Mouse (Mus musculus): Measurements from ENCODE around the gene Dync1li2.
A peak's percentile ranks its signal among the peaks of the same experiment; 100 is the strongest.

Dync1li2 gene

GRCm38 (mm10) chr8:104442299-104443124 is at the start of gene Dync1li2:
TSS of gene Dync1li2 (minus strand) at chr8:104443047.
- peak; percentile 96 for DNase-seq

DNA sequence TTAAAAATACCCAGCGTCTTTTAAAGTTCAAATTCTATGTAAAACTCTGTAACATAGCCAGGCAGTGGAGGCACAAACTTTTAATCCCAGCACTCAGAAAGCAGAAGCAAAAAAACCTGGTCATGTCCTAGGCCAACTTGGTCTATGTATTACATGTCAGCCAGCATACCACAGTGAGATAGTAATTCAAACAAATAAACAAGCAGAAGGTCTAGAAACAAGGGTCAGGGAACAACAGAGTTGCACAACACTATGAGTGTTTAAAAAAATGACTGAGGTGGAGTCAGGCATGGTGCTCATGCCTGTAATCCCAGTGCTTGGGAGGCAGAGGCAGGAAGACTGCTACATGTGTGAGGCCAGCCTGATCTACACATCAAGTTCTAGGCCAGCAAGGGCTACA is 36.2 kb upstream of the Dync1li2 start:
- no peak for DNase-seq

DNA sequence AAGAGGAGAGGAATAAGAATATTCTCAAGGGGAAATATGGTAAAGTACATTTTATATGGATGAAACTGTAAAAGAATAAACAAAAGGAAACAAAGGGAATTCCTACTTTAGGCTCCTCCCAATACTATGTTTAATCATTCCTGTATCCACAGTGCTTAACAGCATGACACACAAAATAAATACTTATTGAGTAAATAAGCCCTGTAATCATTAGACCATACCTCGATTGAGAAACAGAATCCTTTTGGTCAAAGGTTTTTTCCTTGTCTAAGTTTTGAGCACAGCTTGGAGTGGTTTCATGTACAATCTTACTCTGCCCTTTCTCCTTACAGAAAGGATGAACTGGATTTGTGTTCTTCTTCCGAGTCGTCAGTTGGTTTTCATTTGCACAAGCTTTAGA is 29.6 kb upstream of the Dync1li2 start:
- no peak for DNase-seq

DNA sequence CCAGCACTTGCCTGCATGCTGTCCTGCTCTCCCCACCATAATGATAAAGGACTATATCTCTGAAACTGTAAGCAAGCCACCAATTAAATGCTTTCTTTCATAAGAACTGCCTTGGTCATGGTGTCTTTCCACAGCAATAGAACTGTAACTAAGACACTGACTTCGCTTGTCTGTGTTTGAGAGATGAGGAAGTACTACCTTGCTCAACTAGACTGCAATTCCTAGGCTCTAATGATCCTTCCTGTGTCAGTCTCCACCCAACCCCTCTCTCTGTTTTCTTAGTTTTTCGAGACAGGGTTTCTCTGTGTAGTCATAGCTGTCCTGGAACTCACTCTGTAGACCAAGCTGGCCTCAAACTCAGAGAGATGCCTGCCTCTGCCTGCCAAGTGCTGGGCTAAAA is 24.6 kb upstream of the Dync1li2 start:
- DNase-seq, result no peak

- no peak for DNase-seq
Observed at GRCm38 (mm10) chr8:104452177-104452576, 9.3 kb upstream of the Dync1li2 start.

DNA sequence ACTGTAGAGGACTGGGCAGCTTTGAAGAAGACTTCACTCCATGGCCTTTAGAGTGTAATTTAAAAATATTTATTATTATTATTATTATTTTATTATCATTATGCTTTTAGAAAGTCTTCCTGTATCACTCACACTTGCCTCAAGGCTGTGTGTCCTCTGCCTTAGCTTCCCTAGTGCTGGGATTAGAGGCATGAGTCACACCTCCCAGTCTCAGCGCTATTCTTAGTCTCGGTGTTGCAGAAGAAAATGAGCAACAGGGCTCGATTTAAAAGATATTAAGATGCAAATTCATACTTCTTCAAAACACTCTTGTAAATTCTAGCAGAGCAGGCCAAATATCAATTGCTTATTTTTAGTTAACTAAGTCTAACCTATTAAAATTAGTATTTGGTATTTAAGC is 5.9 kb upstream of the Dync1li2 start:
- DNase-seq, result no peak

GRCm38 (mm10) chr8:104446016-104446415 is 3.2 kb upstream of the Dync1li2 start:
- DNase-seq, result no peak

DNA sequence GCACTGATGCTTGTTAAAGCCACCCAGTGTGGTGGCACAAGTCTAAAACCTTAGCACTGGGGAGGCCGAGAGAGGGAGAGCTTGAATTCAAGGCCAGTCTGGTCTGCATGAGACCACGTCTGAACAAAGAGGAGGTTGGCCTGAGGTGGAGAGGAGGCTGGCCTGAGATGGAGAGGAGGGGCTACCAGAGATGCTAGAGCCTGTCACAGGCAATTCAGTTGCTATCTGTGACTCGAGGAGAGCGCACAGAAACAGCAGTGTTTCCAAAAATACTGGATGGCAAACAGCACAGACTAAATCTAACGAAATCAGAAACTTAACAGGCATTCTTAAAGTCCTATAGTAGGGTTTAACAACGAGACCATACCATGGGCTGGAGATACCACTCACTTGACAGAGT is 2.4 kb upstream of the Dync1li2 start:
- DNase-seq, result no peak

GRCm38 (mm10) chr8:104443125-104443679 is 355 bp upstream of the Dync1li2 start:
- DNase-seq, result no peak

DNA sequence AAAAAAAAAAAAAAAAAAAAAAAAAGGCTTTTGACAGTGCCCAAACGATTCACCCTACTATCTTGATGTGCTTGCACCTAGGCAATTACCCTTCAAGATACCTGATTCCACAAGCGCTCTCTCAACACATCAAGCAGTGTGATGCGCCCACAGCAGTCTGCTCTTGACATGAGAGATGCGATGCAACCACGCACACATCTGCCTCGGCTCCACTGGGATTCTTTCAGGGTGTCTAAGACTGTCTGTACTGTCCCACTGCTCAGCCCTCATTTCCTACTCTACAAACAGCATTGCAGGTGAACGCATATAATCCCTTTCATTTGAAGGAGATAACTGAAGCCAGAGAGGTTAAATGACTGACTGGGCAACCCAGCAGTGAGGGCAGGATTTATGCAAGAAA is 1.2 kb downstream of the Dync1li2 start:
- DNase-seq, result no peak

GRCm38 (mm10) chr8:104439461-104439860 is 3.4 kb downstream of the Dync1li2 start:
- DNase-seq, result no peak

DNA sequence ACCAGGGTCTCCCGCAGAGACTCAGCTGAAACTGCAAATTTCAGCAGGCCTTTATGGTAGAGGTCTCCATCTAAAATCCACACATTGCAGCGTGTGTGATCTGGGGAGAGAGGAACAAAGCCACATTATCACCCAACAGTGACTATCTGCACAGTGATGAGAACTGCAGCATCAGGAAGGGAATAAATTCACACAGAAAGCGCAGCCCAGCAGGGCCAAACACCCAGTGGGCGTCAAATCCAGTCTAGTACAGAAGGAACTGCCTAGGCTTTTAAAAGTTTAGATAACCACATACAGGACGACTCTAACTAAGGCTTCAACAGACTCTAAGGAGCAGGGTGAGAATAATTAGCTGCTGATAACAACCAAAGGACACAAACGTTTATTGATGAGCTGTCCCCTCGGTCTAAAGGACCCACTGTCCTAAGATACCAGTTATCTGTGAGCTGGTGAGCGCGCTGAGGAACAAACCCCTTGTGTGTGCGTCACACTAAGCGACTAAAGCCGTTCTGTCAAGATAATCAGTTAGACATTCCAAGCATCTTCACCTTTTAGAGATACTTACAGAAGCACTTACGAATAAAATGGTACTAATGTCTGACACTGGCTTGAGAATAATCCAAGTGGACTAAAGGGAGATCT is 5.2 kb downstream of the Dync1li2 start:
- DNase-seq, result no peak

- DNase-seq, result no peak
Observed at GRCm38 (mm10) chr8:104436591-104436990, 6.3 kb downstream of the Dync1li2 start.

DNA sequence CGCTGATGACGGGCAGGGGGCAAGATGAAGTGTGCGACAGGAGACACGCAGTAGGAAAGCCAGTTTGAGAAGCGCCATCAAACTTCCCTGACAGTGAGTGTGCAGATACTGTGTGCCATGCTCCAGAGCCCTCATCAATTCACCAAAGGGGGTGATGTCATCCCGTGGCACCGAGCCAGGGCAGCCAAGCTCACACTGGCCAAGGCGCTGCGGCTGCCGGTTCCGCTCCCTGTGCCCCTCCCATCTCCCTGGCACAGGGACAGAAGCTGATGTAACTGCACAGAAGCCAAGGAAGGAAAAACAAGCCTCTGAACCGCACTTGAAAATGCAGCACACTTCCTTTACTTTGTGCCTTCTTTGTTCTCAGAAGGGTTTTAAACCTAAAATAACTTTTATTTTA is 6.8 kb downstream of the Dync1li2 start:
- peak; percentile 99 for DNase-seq

DNA sequence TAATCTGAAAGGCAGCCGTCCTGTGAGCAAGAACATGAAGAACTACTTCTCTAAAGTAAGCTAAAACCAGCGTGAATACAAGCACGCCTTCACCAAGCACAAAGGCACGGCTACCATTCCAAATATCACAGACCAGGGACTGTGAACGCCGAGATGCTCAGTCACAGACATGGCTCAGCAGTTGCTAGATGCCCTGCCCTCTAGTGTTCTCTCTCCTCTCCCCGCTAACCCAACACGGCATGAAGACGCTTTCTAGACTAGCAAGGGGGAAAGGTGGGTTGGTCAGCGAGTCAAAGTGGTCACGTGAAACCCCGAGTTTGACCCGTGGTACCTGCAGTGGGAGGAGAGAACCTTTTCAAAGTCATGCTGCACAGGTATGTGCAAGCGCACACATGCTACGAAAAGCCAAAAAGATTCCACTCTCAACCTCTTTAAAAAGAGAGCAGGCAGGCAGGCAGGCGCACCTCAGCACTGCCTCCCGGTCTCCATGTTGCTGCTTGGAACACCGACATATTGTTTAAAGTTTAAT is 8.0 kb downstream of the Dync1li2 start:
- no peak for DNase-seq

- peak; percentile 44 for DNase-seq
Observed at GRCm38 (mm10) chr8:104434275-104434674, 8.6 kb downstream of the Dync1li2 start.

DNA sequence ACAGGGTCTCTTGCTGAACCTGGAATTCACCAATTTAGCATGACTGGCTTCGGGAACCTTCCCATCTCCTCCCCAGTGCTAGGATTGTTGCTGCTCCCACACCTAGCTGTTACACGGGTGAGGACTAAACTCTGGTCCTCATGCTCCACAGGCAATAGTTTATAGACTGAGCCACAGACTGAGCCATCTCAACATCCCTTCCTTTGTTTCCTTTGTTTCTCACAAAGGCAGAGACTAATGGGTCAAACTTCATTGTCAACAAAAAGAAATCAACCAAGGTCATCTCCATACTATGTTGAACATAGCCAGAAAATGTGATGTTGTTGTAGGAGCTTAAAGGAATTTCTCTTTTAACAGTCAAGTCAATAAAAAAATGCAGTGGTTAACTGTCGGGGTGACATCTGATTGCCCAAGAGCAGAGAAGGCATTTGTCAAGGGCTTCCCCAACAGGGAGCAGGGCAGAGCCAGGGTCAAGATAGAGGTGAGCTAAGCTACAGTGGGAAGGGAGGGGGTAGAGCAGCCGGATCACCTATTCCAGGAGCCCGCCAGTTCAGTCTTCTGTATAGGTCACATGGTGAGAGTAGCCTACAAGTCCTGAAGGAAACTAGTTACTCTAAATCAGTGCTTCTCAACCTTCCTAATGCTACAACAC is 9.5 kb downstream of the Dync1li2 start:
- no peak for DNase-seq

- DNase-seq, result no peak
Observed at GRCm38 (mm10) chr8:104432656-104433055, 10.2 kb downstream of the Dync1li2 start.

DNA sequence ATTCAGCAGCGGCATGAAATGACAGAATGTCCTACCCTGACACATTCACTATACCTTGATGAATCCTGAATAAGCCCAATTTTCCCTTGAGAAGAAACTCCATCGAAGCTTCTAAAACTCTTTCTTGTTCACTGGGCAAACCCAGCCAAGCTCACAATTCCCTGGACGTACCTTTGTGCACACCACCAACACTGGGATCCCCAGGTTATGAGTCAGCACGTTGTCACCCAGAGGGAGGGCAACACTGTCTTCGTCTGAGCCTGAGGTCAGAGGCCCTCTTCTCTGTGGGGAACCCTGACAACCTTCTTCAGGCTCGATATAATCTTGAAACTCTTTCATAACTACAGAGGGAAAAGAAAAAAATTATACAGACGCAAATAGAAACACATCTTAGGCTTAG is 12.6 kb downstream of the Dync1li2 start:
- no peak for DNase-seq

GRCm38 (mm10) chr8:104427703-104428102 is 15.1 kb downstream of the Dync1li2 start:
- DNase-seq, result no peak

GRCm38 (mm10) chr8:104422313-104422712 is 20.5 kb downstream of the Dync1li2 start:
- no peak for DNase-seq

DNA sequence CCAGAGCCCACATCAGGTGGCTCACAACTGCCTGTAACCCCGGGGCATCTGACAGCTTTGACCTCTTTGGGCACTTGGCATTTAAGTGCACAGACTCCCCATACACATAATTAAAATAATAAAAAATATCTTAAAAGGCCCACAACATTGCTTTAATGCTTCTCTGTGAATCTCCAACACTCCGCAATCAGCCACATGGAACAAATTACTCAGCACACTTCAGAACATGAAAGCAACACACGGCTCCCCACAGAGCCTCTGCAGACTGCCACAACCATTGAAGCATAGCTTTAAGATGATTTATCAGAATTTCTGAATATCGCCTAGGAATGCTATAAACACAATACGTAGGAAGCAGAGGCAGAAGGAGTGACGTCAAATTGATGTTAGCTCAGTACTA is 26.8 kb downstream of the Dync1li2 start:
- DNase-seq, result no peak

- DNase-seq, result no peak
Observed at GRCm38 (mm10) chr8:104414204-104414603, 28.6 kb downstream of the Dync1li2 start.
